ENCODE assay signal across 18 mouse cellular contexts in the genomic region with DNA sequence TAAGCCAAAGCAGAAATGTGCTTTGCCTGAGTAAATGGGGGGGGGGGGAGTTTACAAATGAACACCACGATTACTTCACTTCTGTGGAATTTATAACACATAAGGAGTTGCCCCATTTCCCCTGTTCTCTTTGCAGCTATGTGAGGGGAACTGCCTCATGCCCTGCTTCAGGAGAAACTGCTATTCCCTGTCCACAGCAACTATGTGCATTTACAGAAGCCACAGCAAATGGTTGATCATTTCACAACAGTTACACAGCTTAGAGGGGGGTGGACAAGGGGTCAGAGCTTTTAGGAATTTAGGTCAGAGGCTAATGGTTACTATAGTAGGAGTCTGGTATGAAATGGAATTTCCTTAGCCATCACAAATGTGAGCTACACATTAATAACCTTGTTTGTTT.
DNase-seq lines count a peak whose midpoint lies in the region; ATAC-seq and TF ChIP-seq lines count a peak whose summit lies in the region.
"Had no signal": no experiment of that assay in that cellular context is flagged by ENCODE, and none has a peak within 500 bp of the region (broad histone marks: within the 10 kb centered on the region; RNA-seq: fewer than 3 reads in every experiment).

No protein-coding gene starts in this region.

- WGBS in kidney, postnatal 0 days: 29% methylated on average over 1 of the region's 1 CpGs
- WGBS in kidney, embryonic 15.5 days: 22% methylated on average over 1 of the region's 1 CpGs
- WGBS in liver, embryonic 13.5 days (ENCODE audit: insufficient replicate concordance): 6% methylated on average over 1 of the region's 1 CpGs
- 32% methylated on average over 1 of the region's 1 CpGs for WGBS in heart, embryonic 11.5 days (ENCODE audit: insufficient replicate concordance)

- no peaks in the 10 kb centered on the region for H3K36me3 ChIP-seq in kidney, postnatal 0 days (ENCODE audit: insufficient read depth, low read length)
- H3K36me3 ChIP-seq in kidney, embryonic 15.5 days: no peaks in the 10 kb centered on the region
- no peaks in the 10 kb centered on the region for H3K36me3 ChIP-seq in liver, embryonic 13.5 days
- H3K36me3 ChIP-seq in heart, embryonic 11.5 days (ENCODE audit: control insufficient read depth, insufficient read depth, low read length): no peaks in the 10 kb centered on the region
- H3K36me3 ChIP-seq: midbrain, embryonic 10.5 days had no signal

- H3K9me3 ChIP-seq in kidney, postnatal 0 days (replicated peaks; ENCODE audit: low read length): no peaks in the 10 kb centered on the region
- H3K9me3 ChIP-seq in kidney, embryonic 15.5 days (replicated peaks): no peaks in the 10 kb centered on the region
- no peaks in the 10 kb centered on the region for H3K9me3 ChIP-seq in liver, embryonic 13.5 days (replicated peaks)
- no peaks in the 10 kb centered on the region for H3K9me3 ChIP-seq in heart, embryonic 11.5 days (replicated peaks; ENCODE audit: control insufficient read depth, low read length)
- H3K9me3 ChIP-seq: midbrain, embryonic 10.5 days had no signal

- no peak for TF ChIP-seq CTCF in kidney, postnatal 0 days (IDR thresholded peaks at IDR 0.05; ENCODE audit: low read depth)

- no peak overlapping the region for H3K4me2 ChIP-seq in kidney, postnatal 0 days (ENCODE audit: low read length)
- no peak overlapping the region for H3K4me2 ChIP-seq in kidney, embryonic 15.5 days
- no peak overlapping the region for H3K4me2 ChIP-seq in liver, embryonic 13.5 days
- H3K4me2 ChIP-seq in heart, embryonic 11.5 days: no peak overlapping the region
- H3K4me2 ChIP-seq: hindbrain, embryonic 14.5 days had no signal

- ATAC-seq in kidney, postnatal 0 days (replicated peaks; ENCODE audit: low FRiP score, low read depth): peak; percentile 80
- ATAC-seq in kidney, embryonic 15.5 days (replicated peaks; ENCODE audit: low FRiP score): no peak
- ATAC-seq in liver, embryonic 13.5 days (ENCODE audit: low read depth): peak; percentile 65
- peak; percentile 89 for ATAC-seq in megakaryocyte progenitor cell, adult 5-6 weeks (replicated peaks; ENCODE audit: poor library complexity)
- no peak for ATAC-seq in heart, embryonic 11.5 days (replicated peaks; ENCODE audit: insufficient number of reproducible peaks, low FRiP score, low TSS enrichment)
- ATAC-seq: activated CD4-positive, CD25-positive, alpha-beta regulatory T cell, adult 4 months; CD4-positive, CD25-positive, alpha-beta regulatory T cell, adult 4 months had no signal

- H3K27ac ChIP-seq in kidney, postnatal 0 days: no peak overlapping the region
- H3K27ac ChIP-seq in kidney, embryonic 15.5 days: no peak overlapping the region
- no peak overlapping the region for H3K27ac ChIP-seq in liver, embryonic 13.5 days
- H3K27ac ChIP-seq in heart, embryonic 11.5 days (ENCODE audit: low read depth, low read length): no peak overlapping the region
- H3K27ac ChIP-seq: hindbrain, embryonic 14.5 days; midbrain, embryonic 10.5 days had no signal

- no peaks in the 10 kb centered on the region for H3K4me1 ChIP-seq in kidney, postnatal 0 days (replicated peaks; ENCODE audit: insufficient read depth, low read length)
- H3K4me1 ChIP-seq in kidney, embryonic 15.5 days: no peaks in the 10 kb centered on the region
- no peaks in the 10 kb centered on the region; the same call in 1 of the 2 replicates for H3K4me1 ChIP-seq in liver, embryonic 13.5 days (replicated peaks)
- no peaks in the 10 kb centered on the region for H3K4me1 ChIP-seq in heart, embryonic 11.5 days (ENCODE audit: control insufficient read depth, insufficient read depth, low read length)
- H3K4me1 ChIP-seq: midbrain, embryonic 10.5 days had no signal

- DNase-seq in kidney, postnatal 0 days (ENCODE audit: low spot score): peak; percentile 19
- DNase-seq in adipocyte (ENCODE audit: low spot score): peak; percentile 28
- no peak for DNase-seq in liver, embryonic 13.5 days
- DNase-seq in urinary bladder, postnatal 14 days (ENCODE audit: low spot score): no peak
- no peak for DNase-seq in cerebellum, adult 8-10 months
- DNase-seq: cerebellum, adult 11-12 months; embryo, embryonic 11 days; gastrocnemius, postnatal 36 days; thymus, adult 2 months had no signal

- H3K27me3 ChIP-seq in kidney, postnatal 0 days (ENCODE audit: insufficient read depth, low read length): no peaks in the 10 kb centered on the region
- H3K27me3 ChIP-seq in kidney, embryonic 15.5 days: no peaks in the 10 kb centered on the region
- no peaks in the 10 kb centered on the region for H3K27me3 ChIP-seq in liver, embryonic 13.5 days
- no peaks in the 10 kb centered on the region for H3K27me3 ChIP-seq in heart, embryonic 11.5 days (ENCODE audit: control insufficient read depth, insufficient read depth, low read length)

- no peak overlapping the region for H3K9ac ChIP-seq in kidney, postnatal 0 days (ENCODE audit: low read depth, low read length)
- no peak overlapping the region for H3K9ac ChIP-seq in kidney, embryonic 15.5 days
- no peak overlapping the region for H3K9ac ChIP-seq in liver, embryonic 13.5 days
- no peak overlapping the region for H3K9ac ChIP-seq in heart, embryonic 11.5 days (ENCODE audit: low read depth, low read length)
- H3K9ac ChIP-seq: hindbrain, embryonic 14.5 days had no signal

- no peak overlapping the region for H3K4me3 ChIP-seq in kidney, postnatal 0 days (replicated peaks; ENCODE audit: low read depth, low read length)
- no peak overlapping the region for H3K4me3 ChIP-seq in kidney, embryonic 15.5 days (replicated peaks)
- H3K4me3 ChIP-seq in liver, embryonic 13.5 days (replicated peaks): no peak overlapping the region
- H3K4me3 ChIP-seq in heart, embryonic 11.5 days (ENCODE audit: low read depth, low read length): no peak overlapping the region
- H3K4me3 ChIP-seq: erythroblast, embryonic 14.5 days; midbrain, embryonic 10.5 days; myocyte had no signal

Comparison
In these comparisons a context has a peak if more than half of its experiments do, and no peak if none do; other contexts are left out.
1. ATAC-seq: peak in kidney, postnatal 0 days (single experiment), liver, embryonic 13.5 days (single experiment) and megakaryocyte progenitor cell, adult 5-6 weeks (single experiment); none in kidney, embryonic 15.5 days (single experiment) and heart, embryonic 11.5 days (single experiment).
2. DNase-seq: peak in kidney, postnatal 0 days (single experiment) and adipocyte (single experiment); none in liver, embryonic 13.5 days (single experiment), urinary bladder, postnatal 14 days (single experiment) and cerebellum, adult 8-10 months (single experiment).